Mouse (Mus musculus) ovary, postnatal 36 days (tissue): ENCODE results near the gene Dbil5.
"Not testable (repeated sequence)": the region's sequence is repeated elsewhere in the genome, so short reads cannot be mapped to it uniquely, and the experiment has no call there.

Source experiments
- DNase-seq: peaks from one replicate; pipeline ENCODE4 v3.0.0; 2022; ENCODE audit warnings: low spot score, mixed read lengths

The Dbil5 gene

DNA sequence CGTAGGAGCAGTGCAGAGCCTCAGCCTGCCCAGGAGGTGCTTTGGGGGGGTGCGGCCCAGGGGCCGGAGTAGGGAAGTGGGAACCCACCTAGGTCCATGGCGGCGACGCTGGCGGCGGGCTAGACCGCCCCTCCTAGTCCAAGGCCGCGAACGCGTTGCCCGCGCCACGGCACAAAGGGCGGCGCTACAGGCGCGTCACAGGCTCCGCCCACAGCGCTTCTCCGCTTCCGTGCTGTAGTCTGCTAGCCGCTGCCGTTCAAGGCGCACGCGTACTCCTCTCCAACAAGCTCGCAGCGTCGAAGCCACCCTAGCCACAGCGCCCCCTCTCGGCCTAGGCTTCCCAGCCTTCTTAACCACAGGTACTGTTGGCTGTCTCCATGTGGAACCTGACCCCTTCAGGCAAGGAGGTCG lies at the start of gene Dbil5, which contains the start of gene Gemin4:
Gene Dbil5, plus strand, starts transcription at position 219 of the 411 bp plus-strand sequence.
Gene Gemin4, minus strand, starts transcription at position 275 of the 411 bp plus-strand sequence.
- peak; percentile 96 for DNase-seq

DNA sequence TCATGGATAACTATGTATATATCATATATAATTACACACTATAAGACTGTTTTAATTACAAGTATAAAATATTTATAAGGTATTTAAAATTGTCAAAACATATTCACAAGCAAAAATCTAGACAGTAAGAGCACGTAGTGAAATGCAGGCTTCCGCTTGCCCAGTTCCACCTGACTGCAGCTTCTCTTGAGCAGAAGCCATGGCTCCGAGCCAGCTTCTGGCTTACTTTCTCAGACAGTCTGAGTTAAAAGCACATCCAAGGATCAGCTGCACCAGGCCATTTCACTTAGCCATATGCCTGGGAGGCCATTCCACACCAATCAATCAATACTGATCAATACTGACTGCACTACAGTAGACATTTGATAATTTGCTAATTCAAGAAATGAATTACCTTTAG lies 48.4 kb upstream of the Dbil5 start:
- DNase-seq = no peak

DNA sequence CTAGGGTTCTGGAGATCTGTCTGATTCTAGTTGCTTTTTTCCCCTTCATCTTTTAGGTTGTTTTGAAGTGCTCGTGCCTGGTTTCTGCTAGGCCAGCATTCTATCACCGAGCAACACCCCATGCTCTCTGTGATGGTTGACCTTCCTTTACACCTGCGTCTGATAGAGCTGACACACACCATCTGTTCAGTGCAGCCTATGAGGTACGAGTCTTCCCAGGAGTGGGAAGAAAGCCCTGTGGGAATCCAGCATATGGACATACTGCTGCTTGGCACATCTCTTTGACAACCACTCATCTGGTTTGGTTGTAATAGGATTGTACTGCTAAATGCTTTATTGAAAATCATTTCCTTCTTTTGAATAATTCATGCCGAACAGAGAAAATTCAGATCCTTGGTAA lies 47.2 kb upstream of the Dbil5 start:
- no peak for DNase-seq

DNA sequence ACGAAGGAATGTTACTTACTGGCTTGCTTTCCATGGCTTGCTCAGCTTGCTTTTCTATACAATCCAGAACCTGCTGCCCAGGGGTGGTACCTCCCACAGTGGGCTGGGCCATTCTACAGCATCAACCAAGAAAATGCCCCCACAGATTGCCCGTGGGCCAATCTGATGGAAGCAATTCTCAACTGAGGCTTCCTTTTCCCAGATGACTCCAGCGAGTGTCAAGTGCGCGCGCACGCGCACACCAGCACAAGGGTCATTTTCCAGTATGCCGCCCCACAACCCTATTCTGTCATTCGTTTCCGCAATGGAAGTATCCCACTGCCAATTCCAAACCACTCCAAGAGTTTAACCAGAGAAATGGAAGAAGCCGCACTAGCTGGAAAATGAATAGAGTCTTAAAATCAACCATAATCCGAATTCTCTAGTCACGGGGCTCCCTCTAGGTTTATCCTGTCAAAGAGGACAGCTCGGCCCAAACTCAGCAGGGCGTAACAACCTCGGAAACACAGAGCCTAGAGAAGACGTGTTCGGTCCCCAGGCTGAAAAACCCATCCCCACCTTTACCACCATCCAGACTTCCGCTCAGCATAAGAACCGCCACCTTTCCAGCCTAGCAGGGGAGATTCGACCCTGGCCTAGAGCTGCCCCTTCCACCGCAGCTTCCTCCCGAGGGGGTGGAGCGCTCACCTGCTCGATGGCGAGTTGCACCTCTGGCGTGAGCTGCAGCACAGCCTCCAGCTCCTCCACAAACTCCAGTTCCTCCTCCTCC lies 38.5 kb upstream of the Dbil5 start:
- DNase-seq = no peak

DNA sequence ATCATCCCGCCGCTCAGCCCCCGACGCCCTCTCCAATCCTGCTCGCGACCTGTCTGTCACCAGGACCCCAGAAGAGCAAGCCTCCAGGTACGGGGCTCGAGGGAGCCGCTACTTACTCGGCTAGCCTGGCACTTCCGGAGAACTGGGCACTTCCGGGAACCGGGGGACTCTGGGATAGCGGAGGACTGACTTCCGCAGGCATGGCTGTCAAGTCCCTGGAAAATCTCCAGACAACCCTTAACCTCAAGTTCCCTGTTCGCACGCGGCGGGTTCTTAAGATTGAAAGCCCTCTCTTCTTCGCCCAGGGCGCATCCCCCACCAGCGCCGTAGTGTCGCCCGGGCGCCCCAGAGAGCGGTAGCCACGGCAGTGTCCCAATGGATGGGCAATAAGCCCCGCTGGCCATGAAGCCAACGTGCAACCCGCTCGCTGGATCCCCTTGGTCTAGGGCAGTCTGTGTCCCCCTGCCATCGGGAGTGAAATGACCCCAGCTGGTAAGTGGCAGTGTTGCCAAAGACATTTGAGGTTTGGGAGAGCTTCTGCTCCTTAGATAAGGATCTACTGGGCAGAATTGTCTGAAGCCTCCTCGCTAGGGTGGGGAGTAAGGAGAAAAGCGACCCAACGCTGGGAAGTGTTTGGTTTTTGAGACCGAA lies 37.8 kb upstream of the Dbil5 start, which contains the start of the genes Vps53 and Fam57a:
Gene Vps53, minus strand, starts transcription at position 153 of the 651 bp plus-strand sequence.
Gene Fam57a, plus strand, starts transcription at position 177 of the 651 bp plus-strand sequence.
- DNase-seq = peak; percentile 87

DNA sequence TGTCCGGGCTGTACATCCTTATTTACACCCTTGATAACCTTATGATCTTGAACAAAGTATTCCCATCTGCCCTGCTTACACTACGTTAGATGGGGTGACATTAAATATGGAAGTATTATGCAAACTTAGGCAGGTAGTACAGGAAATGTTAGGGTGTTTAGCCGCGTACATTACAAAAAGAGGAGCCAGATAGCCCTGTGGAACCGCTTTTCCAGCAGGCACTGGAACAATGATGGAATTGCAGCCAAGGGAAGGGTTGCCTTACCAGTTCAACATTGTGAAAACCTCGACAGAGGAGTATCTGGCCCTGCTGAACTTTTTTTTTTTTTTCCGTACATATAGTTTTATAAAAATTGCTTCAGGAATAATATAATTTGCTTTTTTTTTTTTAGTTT lies 37.3 kb upstream of the Dbil5 start:
- no peak for DNase-seq

DNA sequence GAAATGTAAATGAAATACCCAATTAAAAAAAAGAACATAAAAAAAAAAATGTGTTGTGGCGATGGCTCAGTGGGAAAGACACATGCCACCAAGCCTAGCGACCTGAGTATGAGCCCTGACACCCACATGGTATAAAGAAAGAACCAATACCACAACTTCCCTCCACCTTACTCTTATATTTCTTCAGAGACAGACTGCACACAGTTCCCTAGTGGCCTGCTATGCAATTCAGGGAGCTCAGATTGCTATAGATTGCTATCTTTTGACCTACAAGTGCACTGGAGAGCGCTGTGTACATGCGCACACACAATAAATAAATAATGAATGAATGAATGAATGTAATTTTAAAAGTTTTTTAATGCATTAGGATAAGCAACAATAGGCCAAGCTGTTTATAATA lies 33.7 kb upstream of the Dbil5 start:
- no peak for DNase-seq

DNA sequence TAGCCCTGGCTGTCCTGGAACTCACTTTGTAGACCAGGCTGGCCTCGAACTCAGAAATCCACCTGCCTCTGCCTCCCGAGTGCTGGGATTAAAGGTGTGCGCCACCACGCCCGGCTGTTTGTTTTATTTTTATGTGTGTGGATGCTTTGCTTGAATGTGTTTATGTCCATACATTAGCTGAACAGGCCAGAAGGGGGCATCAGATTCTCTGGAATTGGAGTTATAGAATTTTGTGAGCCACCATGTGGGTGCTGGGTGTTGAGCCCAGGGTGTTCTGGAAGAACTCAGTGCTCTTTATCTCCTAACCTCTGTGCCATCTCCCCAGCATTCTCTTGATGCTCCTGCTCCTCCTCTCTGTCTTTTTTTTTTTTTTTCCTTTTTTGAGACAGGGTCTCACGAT lies 30.5 kb upstream of the Dbil5 start:
- no peak for DNase-seq

DNA sequence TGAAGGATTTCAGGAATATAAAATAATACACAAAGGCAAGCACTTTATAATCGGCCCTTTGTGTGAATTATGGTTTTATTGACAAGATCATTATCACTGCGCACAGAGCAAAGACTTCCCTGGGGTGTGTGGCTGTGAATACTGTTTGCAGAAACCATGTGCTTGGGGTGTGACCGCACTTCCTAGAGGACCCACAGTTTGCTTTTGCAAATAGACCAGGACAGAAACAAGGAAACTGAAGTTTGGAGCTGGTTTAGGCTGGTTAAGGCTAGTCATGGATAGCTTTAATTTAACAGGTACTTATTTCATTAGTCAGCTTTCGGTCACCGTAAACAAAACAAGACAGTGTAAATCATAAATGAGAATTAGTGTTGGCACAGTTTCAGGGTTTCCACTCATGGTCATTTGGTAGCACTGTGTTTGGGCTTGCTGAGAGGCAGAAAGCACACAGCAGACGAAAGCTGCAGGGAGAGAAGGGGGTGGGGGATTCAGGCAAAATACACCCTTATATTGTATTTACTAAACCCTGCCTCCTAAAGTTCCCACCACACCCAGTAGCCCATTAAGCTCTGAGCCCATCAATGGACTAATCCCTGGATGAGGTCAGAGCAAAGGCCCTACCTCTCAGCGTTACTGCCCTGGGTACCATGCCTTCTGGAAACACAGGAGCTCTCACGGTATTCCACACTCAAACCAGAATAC lies 21.0 kb upstream of the Dbil5 start:
- DNase-seq = no peak

DNA sequence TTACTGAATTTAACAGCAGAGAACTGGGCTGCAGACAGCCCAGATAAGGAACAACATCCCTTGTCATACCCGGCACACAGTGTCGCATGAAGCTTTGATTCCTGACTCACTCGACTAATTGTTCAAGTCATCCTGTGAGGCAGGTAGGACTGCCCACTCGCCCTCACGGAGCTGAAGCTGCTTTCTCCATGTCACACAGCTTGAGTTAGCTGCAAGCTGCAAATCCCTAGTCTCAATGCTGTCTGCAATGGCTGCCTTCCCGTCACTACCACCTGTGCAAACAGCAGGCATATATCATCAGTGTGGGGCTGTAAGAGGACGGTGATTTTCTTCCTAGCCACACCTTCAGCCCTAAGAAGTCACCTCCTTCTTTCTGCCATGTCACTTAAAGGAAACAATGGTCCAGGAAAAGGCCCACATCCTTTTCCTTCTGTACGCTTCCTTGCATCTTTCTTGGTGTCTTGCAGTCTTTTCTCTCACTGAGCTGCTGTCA lies 20.4 kb upstream of the Dbil5 start:
- no peak for DNase-seq

DNA sequence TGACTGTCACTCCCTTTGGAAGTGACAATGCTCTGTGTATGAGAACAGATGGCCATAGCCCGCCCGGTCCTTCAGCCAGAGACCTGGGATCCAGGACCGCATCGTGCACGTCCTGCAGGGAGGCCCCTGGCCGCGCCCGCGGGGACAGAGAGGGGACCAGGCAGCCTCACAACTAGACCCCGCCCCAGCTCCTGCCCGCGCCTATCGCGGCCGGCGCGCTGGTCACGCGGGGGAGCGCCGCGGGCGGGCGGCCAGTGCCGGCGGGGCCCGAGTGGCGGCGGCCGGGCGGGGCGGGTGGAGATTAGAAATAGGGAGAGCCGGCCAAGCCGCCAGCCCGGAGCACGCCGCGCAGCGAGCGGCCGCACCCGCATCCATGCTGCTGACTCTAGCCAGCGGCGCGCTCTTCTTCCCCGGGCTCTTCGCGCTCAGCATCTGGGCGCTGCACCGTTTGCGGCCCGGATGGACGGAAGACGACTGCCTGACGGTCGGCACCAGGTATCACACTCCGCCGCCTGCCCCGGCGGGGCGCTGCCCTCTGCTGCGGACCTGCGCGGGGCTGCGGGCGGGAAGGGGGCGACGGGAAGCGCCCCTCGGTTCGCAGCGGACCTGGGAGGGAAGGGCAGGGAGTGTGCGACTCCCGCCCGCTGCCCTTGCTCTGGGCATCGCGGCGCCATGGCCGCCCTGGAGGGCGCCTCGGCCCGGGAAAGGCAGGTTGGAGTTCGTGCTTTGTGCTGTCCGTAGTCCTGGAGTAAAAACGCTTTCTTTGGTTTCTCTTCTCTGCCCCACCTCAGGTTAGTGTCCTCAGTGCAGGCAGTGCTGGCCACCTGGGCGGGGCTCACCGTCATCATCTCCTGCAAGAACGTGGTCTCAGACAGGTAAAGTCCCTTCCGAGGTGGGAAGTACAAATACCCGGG lies 15.4 kb upstream of the Dbil5 start:
- DNase-seq = peak; percentile 90

DNA sequence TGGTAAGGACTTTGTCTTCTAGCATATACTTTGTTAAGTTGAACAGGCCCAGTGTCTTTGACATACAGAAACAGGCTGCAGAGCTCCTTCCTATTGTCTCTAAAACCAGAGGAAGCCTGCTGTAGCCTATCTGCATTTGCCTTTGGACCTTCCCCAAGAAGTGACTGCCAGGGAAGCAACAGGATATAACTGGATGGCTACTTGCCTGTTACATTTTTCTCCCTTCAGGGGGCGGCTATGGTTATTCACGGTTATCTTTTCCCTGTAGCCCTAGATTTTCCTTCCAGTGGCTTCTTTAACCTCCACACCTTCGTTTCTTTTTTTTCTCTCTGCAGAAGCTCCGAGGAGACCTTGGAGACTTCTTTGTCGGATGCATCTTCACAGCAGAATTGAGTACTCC lies 10.6 kb upstream of the Dbil5 start:
- DNase-seq = no peak

DNA sequence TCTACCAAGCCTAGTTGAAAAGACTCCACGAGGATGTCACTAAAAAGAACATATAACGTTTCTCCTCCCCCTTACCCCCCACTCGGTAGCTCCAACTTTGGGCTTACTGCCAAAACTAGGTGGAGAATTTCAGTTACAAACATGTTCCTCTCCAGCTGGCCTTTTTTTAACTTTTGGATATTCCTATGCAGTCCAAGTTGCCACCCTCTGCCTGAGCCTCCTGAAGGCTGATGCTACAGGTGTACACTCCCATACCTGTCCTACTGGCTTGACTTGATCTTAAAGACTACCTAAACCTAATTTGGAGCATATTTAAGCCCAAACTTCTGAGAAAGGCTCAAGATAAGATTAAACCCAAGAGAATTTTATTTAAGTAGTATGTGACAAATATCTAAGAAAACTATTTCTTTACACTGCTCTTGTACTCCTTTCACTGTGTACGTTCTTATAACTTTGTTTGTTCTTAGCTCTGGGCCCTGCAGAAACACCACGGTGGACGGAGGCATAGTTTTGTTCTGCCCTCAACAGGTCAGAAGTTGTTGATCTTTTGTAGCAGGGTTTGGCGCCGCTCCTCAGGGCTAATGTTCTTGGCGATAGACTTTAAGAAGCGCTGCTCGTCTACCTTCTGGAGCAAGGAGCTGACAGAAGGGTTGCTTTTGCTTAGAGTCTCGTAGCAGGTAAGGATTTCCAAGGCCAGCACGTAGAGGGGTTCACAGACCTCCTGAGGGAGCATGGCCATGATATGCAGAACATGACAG lies 7.0 kb upstream of the Dbil5 start:
- no peak for DNase-seq

DNA sequence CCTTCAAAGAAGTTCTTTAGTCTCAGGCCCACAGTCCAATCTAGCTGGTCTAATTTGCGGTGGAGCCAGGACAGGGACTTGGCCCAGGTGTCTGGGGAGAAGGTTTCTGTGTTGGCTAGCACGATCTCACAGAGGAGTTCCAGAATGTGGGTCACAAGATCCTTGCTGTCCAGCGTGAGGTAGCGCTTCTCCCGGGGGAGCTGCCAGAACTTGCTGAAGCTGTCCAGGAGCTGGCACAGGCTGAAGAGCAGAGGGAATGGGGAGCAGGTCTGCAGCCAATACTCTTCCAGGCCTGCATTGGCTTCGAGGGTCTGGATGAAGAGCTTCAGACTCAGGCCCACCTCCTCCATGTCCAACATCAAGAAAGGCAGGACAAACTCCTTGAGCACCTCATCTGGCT lies 5.8 kb upstream of the Dbil5 start:
- not testable (repeated sequence) for DNase-seq

DNA sequence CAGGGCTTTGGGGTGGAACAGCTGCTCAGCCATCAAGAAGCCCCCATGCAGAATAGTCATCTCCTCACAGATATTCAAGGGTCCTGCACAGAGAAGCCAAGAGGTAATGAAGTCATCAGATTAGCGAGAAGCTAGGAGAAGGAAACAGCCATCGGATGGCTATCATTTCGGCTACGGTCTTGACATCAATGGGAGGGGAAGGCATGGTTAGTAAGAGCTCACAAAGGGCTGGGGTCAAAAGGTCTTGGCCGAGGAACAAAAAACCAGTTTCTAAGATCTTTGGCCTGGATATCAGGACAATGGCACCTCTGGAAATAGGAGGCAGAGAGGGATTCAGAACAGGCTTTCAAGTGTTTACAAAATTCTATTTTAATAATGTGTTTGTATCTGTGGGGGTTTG lies 3.6 kb upstream of the Dbil5 start:
- no peak for DNase-seq

DNA sequence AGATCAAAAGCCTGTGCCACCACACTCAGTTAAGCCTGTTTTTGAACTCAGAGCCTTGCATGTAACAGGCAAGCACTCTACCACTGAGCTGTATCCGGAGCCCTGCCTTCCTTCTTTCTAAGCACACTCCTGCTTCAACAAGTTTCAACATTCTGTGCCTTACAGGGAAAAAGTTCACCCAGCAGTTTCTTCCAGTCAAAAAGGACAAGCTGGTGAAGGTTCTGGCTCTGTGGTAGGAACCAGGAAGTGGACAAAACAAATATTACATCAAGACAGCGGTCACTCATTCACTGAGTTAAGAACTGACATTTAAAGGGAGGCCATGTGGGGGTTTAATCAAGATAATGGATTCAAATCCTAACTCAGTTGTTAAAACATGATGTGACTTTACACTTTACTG lies 2.4 kb upstream of the Dbil5 start:
- DNase-seq = no peak

DNA sequence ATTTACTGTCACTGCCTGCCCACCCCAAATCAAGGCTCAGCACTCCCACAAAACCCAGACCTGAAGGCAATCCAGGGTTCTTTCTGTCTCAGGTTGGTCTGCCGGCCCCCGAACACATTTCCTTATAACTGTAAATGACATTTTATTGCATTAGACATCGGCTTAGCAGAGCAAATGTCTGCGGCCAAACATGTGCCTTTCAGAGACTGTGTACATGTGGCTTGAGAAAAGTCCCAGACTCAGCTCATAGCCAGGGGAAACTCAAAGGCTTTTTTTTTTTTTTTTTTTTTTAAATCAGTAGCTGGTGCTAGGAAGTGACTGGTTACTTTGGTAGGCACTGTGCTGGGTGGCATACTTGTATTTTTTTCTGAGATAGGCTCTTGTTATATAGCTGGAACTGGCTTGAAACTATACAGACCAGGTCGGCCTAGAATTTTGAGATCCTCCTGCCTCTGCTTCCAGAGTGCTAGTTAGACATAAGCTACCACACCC lies 1.3 kb upstream of the Dbil5 start:
- DNase-seq = no peak

DNA sequence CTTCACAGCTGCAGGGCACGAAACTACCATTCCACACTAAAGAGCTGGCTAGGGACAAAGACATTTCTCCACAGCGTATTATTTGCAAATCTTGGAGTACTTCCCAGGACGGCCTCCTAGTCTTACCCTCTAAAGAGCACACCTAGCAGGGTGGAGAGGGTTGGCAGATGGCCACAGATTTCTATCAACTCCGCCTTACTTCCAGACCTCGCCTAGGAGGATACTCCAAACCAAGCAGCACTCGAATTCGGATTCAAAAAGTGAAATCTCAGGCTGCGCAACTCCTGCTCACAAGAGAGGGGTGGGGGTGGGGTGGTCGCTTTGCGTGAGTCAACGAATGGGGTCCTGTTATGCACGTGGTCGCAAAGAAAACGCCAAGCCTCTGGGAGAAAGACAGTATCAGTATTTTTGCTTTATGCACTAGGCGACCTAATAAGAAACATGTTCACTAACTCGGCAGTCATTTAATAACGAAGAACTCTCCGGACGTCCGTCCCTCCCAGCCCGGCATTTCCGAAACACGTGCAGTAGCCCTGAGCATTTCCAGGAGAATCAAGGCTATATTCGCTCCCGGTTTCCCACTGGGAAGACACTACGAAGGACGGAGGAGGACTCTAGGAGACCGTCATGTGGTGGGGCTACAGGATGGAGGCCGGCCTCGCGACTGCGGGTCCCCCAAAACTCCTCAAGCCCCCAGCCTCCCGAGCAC lies 573 bp upstream of the Dbil5 start:
- DNase-seq = no peak

DNA sequence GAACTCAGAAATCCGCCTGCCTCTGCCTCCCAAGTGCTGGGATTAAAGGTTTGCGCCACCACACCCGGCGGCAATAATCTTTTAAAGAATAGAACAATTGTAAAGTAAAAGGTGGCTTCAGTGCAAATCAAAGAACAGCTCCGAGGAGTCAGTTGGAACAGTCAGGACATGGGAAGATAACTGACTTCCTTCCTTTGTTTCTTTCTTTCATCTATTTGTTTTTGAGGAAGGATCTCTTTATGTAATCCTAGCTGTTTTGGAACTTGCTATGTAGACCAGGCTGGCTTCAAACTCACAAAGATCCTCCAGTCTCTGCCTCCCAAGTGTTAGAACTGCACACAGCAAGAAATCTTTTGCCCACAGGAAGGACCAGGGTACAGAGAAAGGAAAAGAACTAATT lies 7.2 kb downstream of the Dbil5 start:
- no peak for DNase-seq

DNA sequence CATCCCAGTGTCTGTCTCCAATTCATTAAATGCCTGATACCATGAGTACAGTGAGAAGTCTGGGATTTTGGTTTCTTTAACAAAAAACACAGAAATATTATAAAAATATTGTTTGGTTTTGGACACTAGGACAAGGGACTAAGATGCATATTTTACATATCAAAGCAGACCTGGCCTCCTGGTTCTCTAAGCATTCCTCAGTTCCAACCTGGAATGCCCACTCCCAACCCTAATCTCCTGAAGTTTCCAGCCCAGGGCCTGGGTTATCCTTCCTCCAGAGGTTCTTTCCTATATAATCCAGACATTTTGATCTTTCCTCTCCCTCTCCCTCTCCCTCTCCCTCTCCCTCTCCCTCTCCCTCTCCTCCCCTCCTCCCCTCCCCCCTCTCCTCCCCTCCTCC lies 7.6 kb downstream of the Dbil5 start:
- DNase-seq = no peak
